Mouse (Mus musculus) T-helper 1 cell (primary cell): ENCODE measurements around the gene Masp1.

ENCODE experiments used
- in situ Hi-C: fragments of 300-600 bp; cut with MboI, MseI; formaldehyde crosslinking; loops from one replicate; pipeline ENCODE4 v1.15.1; 2025; ENCODE audit warnings: high pct_unique_total_duplicates

The Masp1 gene

GRCm38 (mm10) chr16:23520235-23520871, at the start of gene Masp1, which contains the start of gene Rtp4:
Gene Masp1, minus strand, starts transcription at chr16:23520815.
Gene Rtp4, plus strand, starts transcription at chr16:23520291.
- in situ Hi-C loops = no loop called here

DNA sequence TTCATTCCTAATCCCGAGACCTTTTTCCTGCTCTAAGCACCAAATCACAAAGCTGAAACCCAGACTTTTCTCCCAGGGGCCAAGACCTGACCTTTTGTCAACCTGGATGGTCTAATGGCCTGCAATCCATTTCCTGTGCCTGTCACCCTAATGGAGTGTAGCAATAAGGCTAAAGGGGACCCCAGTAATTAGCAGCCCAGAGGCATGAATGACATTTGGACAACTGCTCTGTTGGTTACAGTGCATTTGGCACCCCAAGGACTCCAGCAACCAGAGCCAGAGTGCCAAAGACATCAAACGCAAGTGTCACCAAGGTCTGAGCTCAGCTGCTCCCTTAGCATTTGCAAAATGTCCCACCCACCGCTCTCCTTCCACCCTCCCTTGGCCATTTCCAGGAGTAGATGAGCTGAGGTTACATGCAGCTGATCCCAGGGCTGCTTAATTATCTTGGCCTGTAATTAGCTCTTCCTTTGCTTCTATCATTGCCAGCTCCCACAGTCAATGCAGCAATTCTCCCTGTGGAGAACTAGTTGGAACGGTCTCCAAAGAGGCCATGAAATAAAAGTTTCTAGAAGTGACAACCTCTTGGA, 47.8 kb upstream of the Masp1 start:
- in situ Hi-C loops = no loop called here

DNA sequence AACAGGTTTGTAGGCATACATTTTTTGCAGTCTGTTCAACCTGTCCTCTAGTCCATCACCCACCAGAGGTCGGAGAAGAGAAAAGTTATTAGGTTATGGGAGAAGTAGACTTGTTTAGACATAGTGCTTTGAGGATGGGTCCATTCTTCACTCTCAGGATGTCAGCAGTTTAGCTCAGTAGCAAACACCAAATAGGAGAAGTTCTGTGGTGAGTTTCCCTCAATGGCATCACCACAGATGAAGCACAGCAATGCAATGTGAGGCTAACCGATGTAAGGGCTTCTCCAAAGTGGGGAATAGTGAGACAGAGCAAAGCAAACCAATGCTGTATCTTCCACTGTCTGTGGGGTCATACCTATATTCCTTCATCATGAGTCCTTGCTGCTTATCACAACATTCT, 37.1 kb upstream of the Masp1 start:
- in situ Hi-C loops = no loop called here

GRCm38 (mm10) chr16:23557195-23557594, 36.6 kb upstream of the Masp1 start:
- in situ Hi-C loops = no loop called here

- in situ Hi-C loops = no loop called here
Measured at GRCm38 (mm10) chr16:23554673-23555072, 34.1 kb upstream of the Masp1 start.

- in situ Hi-C loops = no loop called here
Measured at GRCm38 (mm10) chr16:23550981-23551582, 30.5 kb upstream of the Masp1 start.

DNA sequence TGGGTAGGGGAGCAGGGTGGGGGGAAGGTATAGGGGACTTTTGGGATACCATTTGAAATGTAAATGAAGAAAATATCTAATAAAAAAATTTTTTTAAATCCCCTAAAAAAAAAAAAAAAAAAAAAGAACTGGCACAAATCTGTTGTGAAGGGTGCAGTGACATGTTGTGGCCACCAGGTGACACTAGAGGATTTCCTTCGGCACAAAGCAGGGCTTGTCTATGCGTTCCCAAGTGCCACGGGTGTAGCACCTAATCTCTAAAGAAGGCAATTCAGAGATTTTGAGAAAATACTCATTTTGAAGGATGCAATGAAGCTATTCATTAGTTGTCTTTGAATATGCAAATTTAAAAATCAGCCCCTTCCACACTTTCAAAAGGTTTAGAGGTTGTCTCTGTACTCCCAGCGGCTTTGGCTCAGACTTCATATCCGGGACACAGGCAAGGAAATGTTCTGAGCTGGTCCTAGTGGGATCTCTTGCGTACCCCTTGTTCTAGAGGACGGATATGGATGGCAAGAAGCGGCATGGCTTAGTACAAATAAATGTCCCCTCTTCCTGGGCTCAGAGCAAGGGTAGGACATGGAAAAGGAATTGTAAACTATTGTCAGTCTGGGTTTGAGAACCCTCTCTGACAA, 29.8 kb upstream of the Masp1 start:
- in situ Hi-C loops = no loop called here

GRCm38 (mm10) chr16:23547783-23548182, 27.2 kb upstream of the Masp1 start:
- in situ Hi-C loops = loop anchor here (5.0 kb wide), 1 partner anchor 350 kb away; no protein-coding TSS in a partner anchor

GRCm38 (mm10) chr16:23544361-23544760, 23.7 kb upstream of the Masp1 start:
- in situ Hi-C loops = no loop called here

DNA sequence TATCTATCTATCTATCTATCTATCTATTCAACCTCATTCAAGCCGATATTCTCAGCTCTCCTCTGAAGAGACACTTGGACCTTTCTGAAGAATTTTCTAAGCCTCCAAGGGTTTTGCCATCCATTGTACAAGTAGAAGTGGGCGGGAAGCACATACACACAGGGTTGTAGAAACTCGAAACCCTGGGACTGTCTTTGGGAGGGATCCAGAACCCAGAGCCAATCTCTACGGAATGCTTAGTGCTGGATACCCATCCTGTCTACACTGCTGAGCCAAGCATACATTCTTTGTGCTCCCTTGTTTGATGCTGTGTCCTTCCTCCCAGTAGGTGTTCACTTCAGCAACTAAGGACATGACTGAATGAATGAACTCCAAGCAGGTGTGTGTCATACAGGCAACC, 22.3 kb upstream of the Masp1 start:
- in situ Hi-C loops = no loop called here

DNA sequence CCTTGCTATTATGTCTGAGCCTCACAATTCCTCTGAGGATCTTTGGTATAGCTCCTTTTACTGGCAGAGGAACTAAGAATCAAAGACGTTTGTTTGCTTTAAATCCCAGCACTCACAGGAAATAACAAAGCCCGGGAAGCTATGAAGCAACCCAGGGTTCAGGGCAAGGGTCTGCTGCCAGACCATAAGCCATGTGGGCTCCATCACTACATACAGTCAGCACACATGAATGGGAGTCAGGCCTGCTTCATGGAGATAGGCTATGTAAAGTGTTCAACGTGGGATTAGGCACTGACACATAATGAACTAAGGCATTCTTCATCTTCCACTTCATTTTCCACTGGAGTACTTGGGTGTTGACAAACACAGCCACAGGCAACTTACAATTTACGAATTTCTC, 20.4 kb upstream of the Masp1 start:
- in situ Hi-C loops = no loop called here

GRCm38 (mm10) chr16:23533707-23534106, 13.1 kb upstream of the Masp1 start:
- in situ Hi-C loops = no loop called here

DNA sequence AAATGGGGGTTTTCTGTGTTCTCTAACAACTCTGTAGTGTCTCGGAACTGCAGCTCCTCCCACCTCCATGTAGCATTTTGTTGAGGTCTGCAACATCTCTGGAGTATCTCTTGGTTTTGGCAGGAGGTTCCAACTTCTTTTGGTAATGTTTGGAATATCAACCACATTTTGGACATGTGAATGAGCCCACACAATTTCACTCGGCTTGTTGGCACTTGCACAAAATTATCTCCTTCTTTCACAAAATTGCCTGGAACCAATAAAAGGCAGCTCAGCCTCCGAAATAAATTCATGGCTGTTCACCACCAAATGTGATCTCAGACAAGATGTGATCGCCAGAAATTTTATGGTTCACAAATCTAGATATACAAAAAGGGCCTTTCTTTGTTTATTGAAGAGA, 8.6 kb upstream of the Masp1 start:
- in situ Hi-C loops = no loop called here

GRCm38 (mm10) chr16:23522081-23522480, 1.5 kb upstream of the Masp1 start:
- in situ Hi-C loops = no loop called here

- in situ Hi-C loops = no loop called here
Measured at GRCm38 (mm10) chr16:23521092-23521491, 477 bp upstream of the Masp1 start.

GRCm38 (mm10) chr16:23519771-23520170, 844 bp downstream of the Masp1 start:
- in situ Hi-C loops = no loop called here

GRCm38 (mm10) chr16:23518567-23519369, 1.8 kb downstream of the Masp1 start:
- in situ Hi-C loops = no loop called here

- in situ Hi-C loops = no loop called here
Measured at GRCm38 (mm10) chr16:23517754-23518566, 2.7 kb downstream of the Masp1 start.

GRCm38 (mm10) chr16:23517230-23517629, 3.4 kb downstream of the Masp1 start:
- in situ Hi-C loops = no loop called here

DNA sequence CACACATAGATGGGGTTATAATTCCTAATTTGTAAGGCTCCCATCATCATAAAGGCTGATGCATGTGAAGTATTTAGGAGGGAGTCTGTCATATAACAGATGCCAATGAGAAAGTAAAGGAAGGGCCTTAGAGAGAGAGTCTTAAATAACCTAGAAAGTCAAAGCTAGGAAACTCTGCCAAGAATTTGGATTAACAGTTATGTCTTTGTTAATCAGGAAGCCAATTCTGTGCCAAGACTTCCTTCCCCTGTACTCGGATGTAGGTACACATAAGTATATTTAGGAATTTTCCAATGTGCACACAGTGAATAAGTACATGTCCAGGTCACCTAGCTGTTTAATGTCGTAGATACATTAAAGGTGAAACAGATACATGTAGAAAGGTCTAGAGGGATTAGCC, 4.0 kb downstream of the Masp1 start:
- in situ Hi-C loops = no loop called here

DNA sequence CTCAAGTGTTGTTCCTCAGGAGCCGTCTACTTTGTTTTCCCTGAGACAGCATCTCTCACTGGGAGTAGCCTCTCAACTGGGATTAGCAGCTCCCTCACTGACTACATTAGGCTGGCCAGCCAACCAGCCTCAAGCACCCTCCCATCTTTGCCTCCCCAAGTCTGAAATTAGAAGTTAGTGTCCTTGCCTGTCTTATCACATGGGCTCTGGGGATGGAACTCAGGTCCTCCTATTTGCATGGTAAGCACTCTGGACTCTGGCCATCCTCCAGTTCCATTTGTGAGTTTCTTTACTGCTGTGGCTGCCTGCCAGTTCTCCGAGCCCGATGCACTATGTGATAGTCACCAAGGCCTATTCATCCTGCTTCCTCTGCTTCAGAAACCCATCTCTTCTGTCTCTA, 4.8 kb downstream of the Masp1 start:
- in situ Hi-C loops = no loop called here
